Mouse (Mus musculus) adrenal gland, adult 2 months (tissue): ENCODE results near the gene Fzr1. TPM values are rescaled to one million over a fixed set of nuclear protein-coding genes. Genes with fewer than 3 reads are reported as not detected.

ENCODE experiments used
- DNase-seq: peaks from one replicate; pipeline ENCODE4 v3.0.0; 2021
- polyA plus RNA-seq: library from polyadenylated mRNA; depleted of rRNA; stranded (reverse); fragments of >200 nt; gene quantifications from 2 replicates; pipeline ENCODE4 v1.2.3, GENCODE M21; 2012
- total RNA-seq, 2 experiments: library from RNA; stranded (reverse); gene quantifications; 2 replicates each; pipeline ENCODE4 v1.2.3; 2021

The Fzr1 gene
- total and polyA plus RNA-seq, 3 experiments, result 40.7 to 95.6 (median 45.0) TPM

DNA sequence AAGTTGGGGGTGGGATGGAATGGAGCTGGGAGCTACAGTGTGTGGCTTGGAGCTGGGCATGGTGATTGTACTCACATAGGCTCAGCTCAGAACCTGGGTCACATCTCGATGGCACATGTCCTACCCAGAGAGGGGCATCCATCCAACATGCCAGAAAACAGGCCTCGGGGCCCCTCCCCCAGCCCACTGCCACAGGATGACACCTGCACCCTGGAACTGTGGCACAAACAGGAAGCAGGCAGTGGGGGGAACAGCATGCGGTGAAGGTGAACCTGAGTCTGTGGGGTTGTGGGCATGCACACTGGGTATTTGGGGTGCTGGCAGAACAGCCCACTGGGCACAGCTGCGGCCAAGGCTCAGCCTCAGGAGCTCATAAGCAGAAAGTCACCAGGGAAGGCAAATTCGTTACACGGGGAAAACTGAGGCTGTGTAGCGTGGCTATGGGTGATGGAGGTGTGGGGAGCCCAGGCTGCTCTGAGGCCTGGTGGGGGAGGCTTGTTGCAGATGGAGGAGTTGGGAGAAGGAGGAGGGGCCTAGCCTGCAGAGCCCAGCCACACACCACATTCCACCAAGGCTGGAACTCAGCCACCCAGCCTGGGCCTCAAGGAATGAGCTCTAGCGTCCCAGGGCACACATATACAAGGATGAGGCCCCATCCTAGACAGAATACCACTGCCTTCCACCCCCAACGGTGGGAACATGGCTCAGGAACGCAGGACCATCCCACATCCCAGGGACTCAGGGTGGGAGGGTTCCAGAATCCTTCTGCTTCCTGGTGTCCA lies 48.9 kb downstream of the Fzr1 start:
- no peak for DNase-seq

DNA sequence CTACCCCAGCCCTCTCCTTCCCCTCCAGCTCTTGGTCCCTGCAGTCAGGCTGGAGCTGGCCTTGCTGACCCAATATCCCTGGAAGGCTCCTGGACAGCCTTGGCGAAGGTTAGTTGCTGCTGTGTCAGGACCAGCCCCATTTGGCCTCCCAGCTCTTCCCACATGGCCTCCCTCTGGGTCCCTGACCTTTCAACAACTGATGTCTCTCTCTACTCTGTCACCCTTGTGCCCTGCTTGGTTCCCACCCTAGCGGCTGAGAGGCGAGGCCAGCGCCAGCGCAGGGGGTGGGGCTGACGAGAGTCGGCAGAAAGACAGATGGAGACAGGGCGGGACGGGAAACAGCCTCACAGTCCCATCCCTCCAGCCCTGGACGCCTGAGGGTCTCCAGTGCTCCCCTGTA lies 49.9 kb downstream of the Fzr1 start, which contains the start of gene Tbxa2r:
Tbxa2r (plus strand) TSS at position 346 of the 400 bp plus-strand sequence.
- DNase-seq, result peak; percentile 96

DNA sequence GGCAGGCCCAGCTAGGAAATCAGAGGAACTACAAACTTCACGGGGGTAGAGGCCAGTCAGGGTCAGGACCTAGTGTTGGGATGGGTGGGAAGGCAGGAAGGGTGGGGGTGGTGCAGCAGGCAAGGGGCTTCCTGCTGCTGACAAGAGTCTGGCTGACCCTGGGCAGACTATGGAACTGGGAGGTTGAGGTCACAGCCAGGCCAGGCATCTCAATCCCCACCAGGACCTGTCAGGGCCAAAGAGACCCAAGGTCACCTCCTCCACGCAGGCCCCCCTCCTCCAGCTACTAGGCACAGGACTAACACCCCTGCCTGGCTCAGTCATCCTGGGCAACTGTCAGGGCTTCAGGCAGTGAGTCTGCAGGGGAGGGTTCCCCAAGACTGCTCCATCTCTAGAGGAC lies 50.4 kb downstream of the Fzr1 start:
- no peak for DNase-seq

DNA sequence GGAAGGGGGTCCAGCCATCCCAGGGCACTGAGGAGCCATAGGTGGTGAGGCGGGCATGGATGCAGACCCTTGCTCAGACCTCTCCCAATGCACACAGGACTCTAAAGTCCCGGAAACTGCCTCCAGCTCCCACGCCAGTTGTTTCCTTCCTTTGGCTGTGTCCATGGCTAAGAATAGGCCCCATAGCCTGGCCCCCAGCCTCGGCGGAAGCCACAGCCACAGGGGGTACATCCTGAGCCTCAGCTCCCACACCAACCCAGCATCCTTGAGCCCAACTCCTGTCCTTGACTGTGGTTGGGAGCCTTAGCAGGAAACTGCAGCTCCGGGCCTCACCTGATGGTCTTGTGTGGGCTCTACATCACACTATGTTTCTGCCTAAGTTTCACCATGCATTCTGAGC lies 51.5 kb downstream of the Fzr1 start:
- peak; percentile 73 for DNase-seq

DNA sequence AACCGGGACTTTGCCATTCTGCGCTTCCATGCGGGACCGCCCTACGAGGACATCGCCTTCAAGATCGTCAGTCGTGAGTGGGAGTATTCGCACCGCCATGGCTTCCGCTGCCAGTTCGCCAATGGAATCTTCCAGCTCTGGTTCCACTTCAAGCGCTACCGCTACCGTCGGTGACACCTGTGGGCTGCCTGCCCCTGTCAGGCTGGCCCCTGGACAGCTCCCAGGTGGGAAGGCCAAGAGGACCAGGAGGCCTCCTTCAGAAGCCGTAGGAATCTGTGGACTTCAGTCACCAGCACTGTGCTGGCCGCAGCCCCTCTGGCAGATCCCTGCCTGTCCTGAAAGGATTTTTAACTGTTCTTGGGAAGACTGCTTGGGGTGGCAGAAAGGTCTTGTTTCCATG lies 52.5 kb downstream of the Fzr1 start:
- DNase-seq, result no peak

DNA sequence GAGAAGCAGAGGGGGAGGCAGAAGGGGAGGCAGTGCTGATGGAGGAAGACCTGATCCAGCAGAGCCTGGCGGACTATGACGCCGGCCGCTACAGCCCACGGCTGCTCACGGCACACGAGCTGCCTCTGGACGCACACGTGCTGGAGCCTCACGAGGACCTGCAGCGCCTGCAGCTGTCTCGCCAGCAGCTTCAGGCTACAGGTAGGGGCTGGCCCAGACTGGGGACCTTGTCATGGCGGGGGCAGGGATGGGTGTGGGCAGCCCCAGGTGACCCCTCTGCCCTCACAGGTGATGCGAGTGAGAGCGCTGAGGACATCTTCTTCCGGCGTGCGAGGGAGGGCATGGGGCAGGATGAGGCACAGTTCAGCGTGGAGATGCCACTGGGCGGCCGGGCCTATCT lies 53.1 kb downstream of the Fzr1 start:
- DNase-seq, result peak; percentile 11

DNA sequence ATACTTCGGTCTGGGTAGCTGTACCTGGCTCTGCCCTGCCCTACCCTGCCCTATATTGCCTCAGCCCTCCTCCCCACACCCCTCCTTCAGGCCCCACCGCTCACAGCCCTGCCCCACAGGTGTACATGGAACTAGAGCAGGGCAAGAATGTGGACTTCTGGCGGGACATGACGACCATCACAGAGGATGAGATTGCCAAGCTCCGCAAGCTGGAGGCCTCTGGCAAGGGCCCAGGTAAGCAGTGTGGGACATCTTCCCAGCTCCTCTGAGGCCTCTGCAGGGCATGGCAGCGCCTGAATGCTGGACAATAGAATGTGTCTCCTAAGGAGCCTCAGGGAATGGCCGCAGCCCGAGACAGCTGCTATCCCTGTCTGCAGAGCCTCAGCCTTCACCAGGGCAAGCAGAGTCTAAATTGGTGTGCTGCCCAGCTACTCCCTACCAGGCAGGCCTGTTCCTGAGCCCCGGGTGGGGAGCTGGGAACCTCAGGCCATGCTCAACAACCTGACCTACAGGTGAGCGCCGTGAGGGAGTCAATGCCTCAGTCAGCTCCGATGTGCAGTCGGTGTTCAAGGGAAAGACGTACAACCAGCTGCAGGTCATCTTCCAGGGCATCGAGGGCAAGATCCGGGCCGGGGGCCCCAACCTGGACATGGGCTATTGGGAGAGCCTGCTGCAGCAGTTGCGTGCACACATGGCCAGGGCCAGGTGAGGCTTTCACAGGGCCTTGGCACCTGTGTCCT lies 54.4 kb downstream of the Fzr1 start:
- DNase-seq, result no peak

DNA sequence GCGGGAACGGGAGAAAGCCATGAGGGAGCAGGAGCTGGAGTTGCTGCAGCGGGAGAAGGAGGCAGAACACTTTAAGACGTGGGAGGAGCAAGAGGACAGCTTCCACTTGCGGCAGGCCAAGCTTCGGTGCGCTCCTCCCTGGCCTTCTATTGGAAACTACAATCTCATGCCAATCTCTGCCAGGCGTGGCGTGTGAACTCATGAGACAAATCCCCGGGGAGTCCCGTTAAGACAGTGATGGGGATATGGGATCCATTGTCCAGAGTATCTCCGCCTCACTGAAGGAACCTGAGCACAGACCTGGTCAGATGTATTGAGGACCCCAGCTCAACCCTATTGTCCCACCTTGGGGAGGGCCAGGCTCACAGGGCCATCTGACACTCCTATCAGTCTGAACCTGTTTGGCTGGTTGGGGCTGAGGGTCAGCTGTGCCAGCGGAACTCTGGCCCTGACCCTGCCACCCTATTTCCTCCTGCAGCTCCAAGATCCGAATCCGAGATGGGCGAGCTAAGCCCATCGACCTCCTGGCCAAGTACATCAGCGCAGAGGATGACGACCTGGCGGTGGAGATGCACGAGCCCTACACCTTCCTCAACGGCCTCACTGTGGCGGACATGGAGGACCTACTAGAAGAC lies 55.1 kb downstream of the Fzr1 start:
- DNase-seq, result peak; percentile 8

DNA sequence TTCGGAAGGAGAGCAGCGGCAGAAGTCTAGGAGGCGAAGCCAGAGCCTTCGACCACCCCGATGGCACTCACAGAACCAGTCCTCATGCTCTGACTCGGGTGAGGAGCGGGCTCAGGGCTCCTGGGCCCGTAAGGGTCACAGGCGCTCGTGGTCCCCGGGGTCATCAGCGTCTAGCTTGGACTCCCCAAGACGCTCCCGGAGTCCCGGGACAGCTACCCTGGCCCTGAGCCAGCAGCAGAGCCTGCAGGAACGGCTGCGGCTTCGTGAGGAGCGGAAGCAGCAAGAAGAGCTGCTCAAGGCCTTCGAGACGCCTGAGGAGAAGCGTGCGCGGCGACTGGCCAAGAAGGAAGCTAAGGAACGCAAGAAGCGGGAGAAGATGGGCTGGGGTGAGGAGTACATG lies 55.9 kb downstream of the Fzr1 start:
- DNase-seq, result no peak

DNA sequence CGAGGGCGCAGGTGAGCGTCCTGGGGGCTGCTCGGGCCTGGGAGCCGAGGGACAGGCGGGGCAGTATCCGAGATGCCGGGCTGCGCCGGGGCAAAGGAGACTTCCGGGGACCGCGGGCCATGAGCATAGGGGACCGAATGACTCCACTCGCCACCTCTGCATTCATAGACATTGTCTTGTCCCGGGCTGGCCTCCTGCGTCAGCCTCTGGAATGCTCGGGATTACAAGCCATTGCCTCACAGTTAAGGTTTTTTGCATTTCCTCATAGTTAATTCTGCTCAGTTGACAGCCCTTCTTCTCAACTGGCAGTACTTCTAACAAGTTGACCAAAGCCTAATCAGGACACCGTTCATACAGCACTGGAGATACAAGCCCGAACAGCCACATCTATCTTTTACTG lies 56.9 kb downstream of the Fzr1 start:
- DNase-seq, result no peak

DNA sequence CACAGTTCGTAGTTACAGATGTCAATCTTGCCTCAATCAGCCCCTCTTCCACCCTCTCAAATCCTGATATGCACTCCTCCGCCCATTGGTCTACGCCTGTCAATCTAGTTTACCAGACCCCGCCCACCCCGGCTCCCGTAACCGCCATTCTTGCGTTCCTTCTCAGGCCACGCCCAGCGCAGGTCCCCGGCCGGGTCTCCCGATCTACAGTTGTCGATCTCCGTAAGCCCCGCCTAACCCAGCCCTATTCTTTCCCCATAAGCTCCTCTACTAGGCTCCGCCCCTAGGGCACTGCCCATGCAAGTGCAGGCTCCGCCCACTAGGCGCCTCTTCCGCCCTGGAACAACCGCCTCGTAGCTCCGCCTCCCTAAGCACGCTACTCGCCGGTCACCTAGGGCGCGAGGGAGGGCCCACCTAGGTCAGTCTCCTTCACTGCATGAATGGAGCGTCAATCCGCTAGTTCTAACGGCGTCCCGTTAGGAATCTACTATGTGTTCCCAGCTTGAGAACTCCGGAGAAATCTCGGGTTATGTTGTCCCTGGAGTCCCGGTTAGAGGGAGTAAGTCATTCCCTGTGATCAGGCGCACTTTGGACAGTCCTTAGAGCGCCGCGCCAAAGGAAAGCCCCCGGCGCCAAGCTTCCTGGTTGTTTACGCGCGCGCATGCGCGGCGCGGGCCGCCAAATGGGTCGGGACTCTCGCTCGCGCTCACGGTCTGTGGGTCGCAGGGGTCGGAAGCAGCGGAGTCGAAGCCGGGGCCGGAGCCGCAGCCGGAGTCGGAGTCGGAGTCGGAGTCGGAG lies 57.6 kb downstream of the Fzr1 start, which contains the start of gene Cactin:
Cactin (plus strand) TSS at position 554 of the 798 bp plus-strand sequence.
- peak; percentile 100 for DNase-seq

DNA sequence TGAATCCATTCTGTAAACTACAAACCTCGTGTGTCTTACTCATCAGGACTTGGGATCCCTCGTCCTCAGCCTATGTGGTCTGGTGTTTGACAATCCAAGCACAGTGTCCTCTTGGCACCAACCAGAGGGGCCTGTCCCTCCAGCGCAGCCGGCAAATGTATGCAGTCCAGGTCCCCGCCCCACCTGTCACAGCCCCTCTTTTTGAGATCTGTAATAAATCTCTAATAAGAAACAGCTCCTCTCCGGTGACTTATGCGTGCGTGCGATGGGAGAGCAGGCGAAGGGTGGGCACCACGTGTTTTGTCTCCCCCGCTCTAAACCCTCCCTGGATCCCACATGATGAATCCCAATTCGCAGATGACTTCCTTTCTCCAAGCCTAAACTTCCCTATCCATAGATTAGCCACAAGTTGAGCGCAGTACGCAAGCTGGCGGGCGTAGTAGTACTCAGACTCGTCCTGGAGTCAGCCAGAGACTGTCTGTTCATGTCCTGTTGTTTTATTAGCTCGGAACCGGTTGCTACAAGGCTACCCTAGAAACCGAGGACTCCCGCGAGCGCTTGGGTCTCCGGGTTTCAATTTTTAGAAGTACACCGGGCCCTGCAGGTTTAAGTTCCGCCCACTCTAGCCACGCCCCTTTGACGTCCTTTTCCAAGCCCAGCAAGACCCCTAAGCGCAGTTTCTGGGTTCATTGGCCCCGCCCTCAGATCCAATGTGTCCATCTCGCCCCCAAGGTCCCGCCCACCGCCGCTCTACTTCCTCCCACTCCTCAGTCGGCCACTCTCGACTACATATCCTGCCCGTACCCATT lies 58.4 kb downstream of the Fzr1 start:
- peak; percentile 65 for DNase-seq

DNA sequence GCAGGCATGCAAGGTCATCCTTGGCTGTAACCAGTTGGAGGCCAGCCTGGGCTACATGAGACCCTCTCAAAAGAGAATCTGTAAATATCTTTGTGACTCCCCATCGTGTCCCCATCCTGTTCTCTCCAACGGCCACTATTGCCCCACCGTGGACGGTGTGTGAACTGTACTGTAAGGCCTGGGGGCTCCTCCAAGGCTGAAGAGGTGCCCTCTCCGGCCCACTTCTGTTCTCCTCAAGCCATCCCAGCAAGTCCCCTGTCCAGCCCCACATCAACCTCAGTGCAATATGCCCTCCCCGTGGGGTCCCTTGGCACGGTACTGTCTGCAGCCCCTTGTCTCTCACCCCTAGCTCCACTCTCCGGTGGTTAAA lies 59.0 kb downstream of the Fzr1 start:
- DNase-seq, result peak; percentile 54

DNA sequence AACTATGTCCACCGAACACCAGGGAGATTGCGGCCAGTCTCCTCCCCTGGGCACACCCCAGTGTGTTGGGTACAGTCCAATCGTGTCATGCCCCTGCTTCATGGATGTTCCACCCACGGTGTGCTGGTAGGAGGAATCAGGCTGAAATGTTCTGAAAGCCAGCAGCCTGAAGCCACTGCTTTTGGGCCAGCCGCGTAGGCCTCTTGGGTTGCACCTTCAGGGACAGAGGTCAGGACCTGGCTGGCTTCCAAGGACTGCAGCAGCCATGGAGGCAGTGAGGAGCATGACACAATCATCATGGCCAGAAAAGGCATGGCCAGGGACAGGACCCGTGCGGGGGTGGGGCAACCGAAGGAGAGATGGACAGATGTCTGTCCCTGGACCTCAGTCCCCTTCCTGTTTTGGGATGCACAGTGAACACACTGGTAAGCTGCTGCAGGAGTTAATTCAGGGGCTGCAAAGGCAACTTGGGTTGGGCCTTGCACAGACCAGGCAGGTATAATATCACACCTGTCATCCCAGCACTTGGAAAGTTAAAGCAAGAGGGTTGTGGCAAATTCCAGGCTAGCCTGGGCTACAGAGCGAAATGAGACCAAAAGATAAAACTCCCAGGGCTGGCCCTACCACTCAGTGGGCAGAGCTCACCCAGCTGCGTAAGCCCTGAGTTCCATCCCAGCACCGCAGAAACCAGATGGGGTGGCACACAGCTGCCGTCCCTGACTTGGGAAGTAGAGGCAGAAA lies 59.6 kb downstream of the Fzr1 start:
- DNase-seq, result peak; percentile 85

DNA sequence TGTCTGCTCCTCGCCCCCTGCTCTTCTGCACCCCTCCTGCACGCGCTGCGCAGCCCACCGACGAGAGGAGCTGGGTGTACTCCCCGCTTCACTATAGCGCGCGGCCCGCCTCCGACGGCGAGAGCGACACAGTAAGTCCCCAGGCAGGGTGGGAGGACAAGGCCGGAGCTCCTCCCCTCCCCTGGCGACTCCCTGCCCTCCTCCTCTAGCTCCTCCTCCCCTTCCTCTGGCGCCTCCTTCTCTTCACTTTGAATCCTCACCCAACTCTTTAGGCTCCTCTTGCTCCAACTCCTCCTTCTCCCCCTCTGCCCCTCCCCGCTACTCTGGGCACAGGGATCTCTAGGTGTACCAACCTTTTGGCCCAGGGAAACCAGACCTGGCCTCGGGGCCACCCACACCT lies 61.0 kb downstream of the Fzr1 start:
- DNase-seq, result peak; percentile 90

DNA sequence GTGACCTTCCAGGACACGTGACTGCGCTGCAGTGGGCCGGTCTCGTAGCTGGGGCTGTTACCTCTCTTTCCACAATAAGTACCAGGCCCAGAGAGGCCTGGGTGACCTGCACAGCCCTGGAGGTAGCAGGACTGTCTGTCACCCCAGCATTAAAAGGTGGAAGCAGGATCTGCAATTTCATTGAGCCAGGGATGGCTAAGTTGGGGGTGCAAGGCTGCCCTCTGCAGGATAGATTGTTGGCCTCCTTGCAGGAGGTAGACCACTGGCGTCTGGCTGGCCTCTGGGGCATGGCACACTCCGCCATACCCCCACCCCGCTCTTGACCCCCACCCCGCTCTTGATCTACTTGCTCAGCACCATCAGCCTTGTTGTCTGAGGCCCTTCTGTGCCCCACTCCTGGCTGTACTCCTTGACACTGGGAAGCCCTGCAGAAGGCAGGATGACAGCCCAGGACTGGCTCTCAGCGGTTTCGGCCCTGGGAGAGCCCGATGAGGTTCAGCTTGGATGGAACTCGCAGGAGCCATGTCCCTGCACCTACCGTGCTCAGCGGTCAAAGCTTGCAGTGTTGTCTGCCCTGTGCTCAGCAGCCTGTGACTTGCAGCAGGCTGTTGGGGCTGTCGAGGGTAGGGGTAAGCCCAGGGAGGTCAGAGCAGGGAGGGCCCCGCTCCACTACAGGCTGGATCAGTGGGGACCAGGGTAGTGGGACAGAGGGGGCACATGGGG lies 61.8 kb downstream of the Fzr1 start:
- DNase-seq, result peak; percentile 54
